In genomic region chr19:21274181-21274591, GRCm38 (mm10) we compare ENCODE assay signal across 8 mouse cellular contexts. TPM values are rescaled to one million over a fixed set of nuclear protein-coding genes. Genes with fewer than 3 reads are reported as not detected.
DNase-seq lines count a peak whose midpoint lies in the region; ATAC-seq and TF ChIP-seq lines count a peak whose summit lies in the region.

No protein-coding gene starts in this region.

- H3K9me3 ChIP-seq in embryonic facial prominence, embryonic 15.5 days (replicated peaks): no peaks in the 10 kb centered on the region
- no peaks in the 10 kb centered on the region for H3K9me3 ChIP-seq in limb, embryonic 14.5 days (ENCODE audit: control insufficient read depth, low read length)
- no peaks in the 10 kb centered on the region for H3K9me3 ChIP-seq in midbrain, embryonic 15.5 days

- TF ChIP-seq CTCF in bone marrow macrophage, adult 2 months (IDR thresholded peaks at IDR 0.05; ENCODE audit: low read depth, low read length): no peak

- no peak for TF ChIP-seq POLR2A in bone marrow macrophage, adult 2 months (IDR thresholded peaks at IDR 0.05; ENCODE audit: borderline replicate concordance, low read depth, low read length)
- TF ChIP-seq POLR2A in limb, embryonic 14.5 days (IDR thresholded peaks at IDR 0.05; ENCODE audit: borderline replicate concordance, extremely low read depth, insufficient read depth, insufficient read length): no peak

- peak overlapping the region; percentile 81 for H3K4me3 ChIP-seq in bone marrow macrophage, adult 2 months (ENCODE audit: insufficient read depth, low read length)
- peak overlapping the region; percentile 93 for H3K4me3 ChIP-seq in embryonic facial prominence, embryonic 15.5 days (replicated peaks)
- peak overlapping the region; percentile 94 for H3K4me3 ChIP-seq in limb, embryonic 14.5 days (replicated peaks; ENCODE audit: low read length)
- H3K4me3 ChIP-seq in midbrain, embryonic 15.5 days: peak overlapping the region; percentile 94

- H3K27me3 ChIP-seq in embryonic facial prominence, embryonic 15.5 days: no peaks in the 10 kb centered on the region
- H3K27me3 ChIP-seq in limb, embryonic 14.5 days (ENCODE audit: control insufficient read depth, insufficient read depth, low read length): no peaks in the 10 kb centered on the region
- H3K27me3 ChIP-seq in midbrain, embryonic 15.5 days (replicated peaks): no peaks in the 10 kb centered on the region

- no peak for ATAC-seq in embryonic facial prominence, embryonic 15.5 days (ENCODE audit: insufficient number of reproducible peaks, low FRiP score, low TSS enrichment, low read depth)
- ATAC-seq in limb, embryonic 14.5 days (ENCODE audit: low FRiP score, low read depth): no peak
- ATAC-seq in midbrain, embryonic 15.5 days (replicated peaks): no peak

- H3K27ac ChIP-seq in bone marrow macrophage, adult 2 months (ENCODE audit: insufficient read depth, low read depth, low read length): peak overlapping the region; percentile 91
- peak overlapping the region; percentile 75 for H3K27ac ChIP-seq in embryonic facial prominence, embryonic 15.5 days (replicated peaks)
- H3K27ac ChIP-seq in limb, embryonic 14.5 days (replicated peaks; ENCODE audit: low read depth, low read length): no peak overlapping the region
- peak overlapping the region; percentile 57; the same call in 1 of the 2 replicates for H3K27ac ChIP-seq in midbrain, embryonic 15.5 days

- DNase-seq in CD4-positive helper T cell, adult 2 months (ENCODE audit: low read depth, low spot score): peak; percentile 68
- peak; percentile 84 for DNase-seq in heart, adult 9 months (ENCODE audit: low spot score in 2 of 2)
- peak; percentile 73 for DNase-seq in kidney, adult 9 months
- peak; percentile 75 for DNase-seq in limb, embryonic 14.5 days (ENCODE audit: low spot score)
- peak; percentile 19 to 51 for DNase-seq in spleen, postnatal 10 days (ENCODE audit: low spot score in 2 of 2)

- H3K4me2 ChIP-seq in embryonic facial prominence, embryonic 15.5 days (replicated peaks): peak overlapping the region; percentile 55
- H3K4me2 ChIP-seq in limb, embryonic 14.5 days (replicated peaks; ENCODE audit: low read depth, low read length, severe bottlenecking): peak overlapping the region; percentile 71
- peak overlapping the region; percentile 68 for H3K4me2 ChIP-seq in midbrain, embryonic 15.5 days

- 0% methylated on average over 2 of the region's 2 CpGs for WGBS in embryonic facial prominence, embryonic 15.5 days
- 2% methylated on average over 2 of the region's 2 CpGs for WGBS in limb, embryonic 14.5 days
- WGBS in midbrain, embryonic 15.5 days: 0% methylated on average over 2 of the region's 2 CpGs

- peaks cover 11% of the 10 kb centered on the region for H3K4me1 ChIP-seq in bone marrow macrophage, adult 2 months (ENCODE audit: control insufficient read depth, insufficient read depth, low read length)
- H3K4me1 ChIP-seq in embryonic facial prominence, embryonic 15.5 days: 0 out of 2 replicates have a peak, but pooled peaks cover 4% of the 10 kb centered on the region
- H3K4me1 ChIP-seq in limb, embryonic 14.5 days (ENCODE audit: control insufficient read depth, insufficient read depth, low read length): peaks cover 6% of the 10 kb centered on the region; the same call in 1 of the 2 replicates
- peaks cover 22% of the 10 kb centered on the region for H3K4me1 ChIP-seq in midbrain, embryonic 15.5 days

- H3K36me3 ChIP-seq in embryonic facial prominence, embryonic 15.5 days: peaks cover 10% of the 10 kb centered on the region
- peaks cover 22% of the 10 kb centered on the region for H3K36me3 ChIP-seq in limb, embryonic 14.5 days (ENCODE audit: control insufficient read depth, insufficient read depth, low read length)
- peaks cover 5% of the 10 kb centered on the region; the same call in 1 of the 2 replicates for H3K36me3 ChIP-seq in midbrain, embryonic 15.5 days (replicated peaks)

- H3K9ac ChIP-seq in embryonic facial prominence, embryonic 15.5 days: peak overlapping the region; percentile 37; the same call in 1 of the 2 replicates
- H3K9ac ChIP-seq in limb, embryonic 14.5 days (ENCODE audit: low read depth, low read length, severe bottlenecking): peak overlapping the region; percentile 99; the same call in 1 of the 2 replicates
- H3K9ac ChIP-seq in midbrain, embryonic 15.5 days: peak overlapping the region; percentile 44; the same call in 1 of the 2 replicates

RNA-seq across cellular contexts. Expression of gene Zfand5, which starts 2.1 kb away (rescaled TPM):
- 109 and 121 TPM in 2 replicates for polyA plus RNA-seq in bone marrow macrophage, adult 2 months (2012; ENCODE audit: insufficient read depth, insufficient read length, missing spikeins)
- 117 and 123 TPM in 2 replicates for polyA plus RNA-seq in embryonic facial prominence, embryonic 15.5 days (2015; fragmentation: Nextera tagmentation; extraction: Ambion mirVana)
- 45.0 and 61.0 TPM in 2 replicates for polyA plus RNA-seq in limb, embryonic 14.5 days (2012; rRNA removed)
- polyA plus RNA-seq in limb, embryonic 14.5 days (2014; fragmentation: Nextera tagmentation; extraction: Ambion mirVana): 122 and 129 TPM in 2 replicates
- 156 and 174 TPM in 2 replicates for polyA plus RNA-seq in midbrain, embryonic 15.5 days (2015; fragmentation: Nextera tagmentation; extraction: Ambion mirVana)

Comparison
In these comparisons a context has a peak if more than half of its experiments do, and no peak if none do; other contexts are left out.
1. H3K9ac ChIP-seq: peak in every context shown above with its lines; median percentile 99 in limb, embryonic 14.5 days; 44 in midbrain, embryonic 15.5 days; 37 in embryonic facial prominence, embryonic 15.5 days.